Mouse (Mus musculus) embryonic facial prominence, embryonic 15.5 days (tissue): Measurements from ENCODE around the gene Capg. TPM values are rescaled to one million over a fixed set of nuclear protein-coding genes. Genes with fewer than 3 reads are reported as not detected.

Source experiments
- ATAC-seq: fragments of 200-750 bp; cut with Nextera tagmentation; 2 replicates; pipeline ENCODE4 v1.8.0; 2017; ENCODE audit warnings: low read depth, moderate TSS enrichment; ENCODE audit not compliant: insufficient number of reproducible peaks, low FRiP score, low TSS enrichment
- H3K27ac ChIP-seq: fragments of 300-500 bp; sonication (generic); replicated peaks from 2 replicates; pipeline ENCODE4 v1.5.1; 2015; ENCODE audit warnings: mild to moderate bottlenecking, inconsistent platforms
- H3K27me3 ChIP-seq: fragments of 300-500 bp; sonication (generic); 2 replicates; pipeline ENCODE4 v1.6.1; 2015; ENCODE audit warnings: inconsistent platforms
- H3K36me3 ChIP-seq: fragments of 300-500 bp; sonication (generic); 2 replicates; pipeline ENCODE4 v1.6.1; 2015; ENCODE audit warnings: mild to moderate bottlenecking, inconsistent platforms
- H3K4me1 ChIP-seq: fragments of 300-500 bp; sonication (generic); 2 replicates; pipeline ENCODE4 v1.6.1; 2015; ENCODE audit warnings: inconsistent platforms
- H3K4me2 ChIP-seq: fragments of 300-500 bp; sonication (generic); replicated peaks from 2 replicates; pipeline ENCODE4 v1.6.1; 2015; ENCODE audit warnings: mild to moderate bottlenecking, inconsistent platforms
- H3K4me3 ChIP-seq: fragments of 300-500 bp; sonication (generic); replicated peaks from 2 replicates; pipeline ENCODE4 v1.5.1; 2015; ENCODE audit warnings: mild to moderate bottlenecking, inconsistent platforms
- H3K9ac ChIP-seq: fragments of 300-500 bp; sonication (generic); 2 replicates; pipeline ENCODE4 v1.6.1; 2015; ENCODE audit warnings: inconsistent platforms
- H3K9me3 ChIP-seq: fragments of 300-500 bp; sonication (generic); replicated peaks from 2 replicates; pipeline ENCODE4 v1.6.1; 2016; ENCODE audit warnings: inconsistent platforms
- WGBS: fragments of 180-500 bp; shearing (Covaris S2); methylation state at CpG from one replicate; pipeline ENCODE4 v1.1.7; 2015; 5-methylcytosine and 5-hydroxymethylcytosine counted together
- polyA plus RNA-seq: library from polyadenylated mRNA; unstranded; fragments of >200 nt; fragmentation: Nextera tagmentation; extraction: Ambion mirVana; gene quantifications from 2 replicates; pipeline ENCODE4 v1.2.1, GENCODE M21; 2015

Gene Capg
- 122 and 132 TPM in 2 replicates for polyA plus RNA-seq

DNA sequence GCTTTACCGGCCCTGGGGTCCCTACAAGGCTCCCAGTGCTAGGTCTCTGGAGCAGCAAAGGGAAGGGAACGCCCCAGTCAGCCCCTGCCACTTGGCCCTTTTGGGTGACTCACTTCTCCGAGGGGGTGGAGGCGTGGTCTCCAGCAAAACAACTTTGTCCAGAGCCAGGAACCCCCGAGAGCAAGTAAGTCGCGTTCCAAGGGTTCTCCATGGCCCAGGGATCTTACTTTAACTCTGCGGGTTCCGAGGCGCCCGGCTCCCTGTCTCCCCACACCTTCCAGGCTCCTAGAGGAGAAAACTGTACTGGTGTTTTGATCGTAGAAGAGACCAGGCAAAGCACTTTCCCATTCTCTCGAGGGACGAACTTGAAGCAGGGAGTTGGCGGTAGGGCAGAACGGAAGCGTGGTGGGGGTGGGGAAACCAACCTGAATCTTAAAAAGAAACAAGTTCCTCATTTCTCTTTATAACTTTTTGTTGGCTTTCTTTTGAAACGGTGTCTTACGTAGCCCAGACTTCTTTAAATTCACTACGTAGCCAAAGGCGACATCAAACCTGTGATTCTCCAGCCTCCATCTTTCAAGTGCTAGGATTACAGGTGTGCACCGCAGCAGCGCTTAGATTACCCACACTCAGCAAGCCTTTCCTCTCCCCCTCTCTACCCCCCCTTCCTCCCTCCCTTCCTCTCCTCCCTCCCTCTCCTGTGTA, at the start of gene Capg:
Gene Capg, plus strand, starts transcription at position 109 of the 705 bp plus-strand sequence.
- WGBS, result 6% methylated on average over 23 of the region's 23 CpGs
- Histone ChIP-seq H3K4me3 (peak within 1 kb of the TSS; percentile 36), H3K9ac (peak within 1 kb of the TSS; percentile 27)

DNA sequence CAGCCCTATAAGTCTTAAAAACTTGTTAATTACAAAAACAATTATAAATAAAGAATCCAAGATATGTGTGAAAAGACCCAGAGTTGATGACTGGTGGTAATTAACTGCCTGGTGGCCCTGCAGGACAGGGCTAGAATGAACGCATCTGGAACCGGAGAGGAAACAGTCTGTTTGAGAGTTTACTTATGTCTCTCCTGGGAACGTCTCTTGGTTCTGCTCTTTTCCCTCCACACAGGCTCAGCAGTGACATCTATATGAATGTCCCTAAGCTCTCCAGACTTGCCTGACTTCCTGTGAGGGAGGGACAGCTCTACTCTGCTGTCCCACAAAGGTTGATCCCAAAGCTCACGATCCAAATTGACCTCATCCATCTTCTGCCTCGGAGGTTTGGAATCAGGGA, 45.2 kb upstream of the Capg start:
- Histone ChIP-seq H3K27ac (no peak overlapping the region), H3K9ac (no peak overlapping the region), H3K4me1 (peaks cover 17% of the 10 kb centered on the region), H3K9me3 (no peaks in the 10 kb centered on the region), H3K4me3 (no peak overlapping the region), H3K4me2 (no peak overlapping the region), H3K36me3 (no peaks in the 10 kb centered on the region), H3K27me3 (no peaks in the 10 kb centered on the region)
- ATAC-seq, result no peak
- 55% methylated on average over 5 of the region's 5 CpGs for WGBS

More for the DNA sequence above, at the start of gene Capg:
- Histone ChIP-seq H3K9me3 (no peaks in the 10 kb centered on the region), H3K4me1 (peaks cover 27% of the 10 kb centered on the region), H3K36me3 (no peaks in the 10 kb centered on the region), H3K27ac (peak within 1 kb of the TSS; percentile 76), H3K27me3 (no peaks in the 10 kb centered on the region), H3K4me2 (peak within 1 kb of the TSS; percentile 46)
- ATAC-seq, result peak; percentile 50; the same call in 1 of the 2 replicates

DNA sequence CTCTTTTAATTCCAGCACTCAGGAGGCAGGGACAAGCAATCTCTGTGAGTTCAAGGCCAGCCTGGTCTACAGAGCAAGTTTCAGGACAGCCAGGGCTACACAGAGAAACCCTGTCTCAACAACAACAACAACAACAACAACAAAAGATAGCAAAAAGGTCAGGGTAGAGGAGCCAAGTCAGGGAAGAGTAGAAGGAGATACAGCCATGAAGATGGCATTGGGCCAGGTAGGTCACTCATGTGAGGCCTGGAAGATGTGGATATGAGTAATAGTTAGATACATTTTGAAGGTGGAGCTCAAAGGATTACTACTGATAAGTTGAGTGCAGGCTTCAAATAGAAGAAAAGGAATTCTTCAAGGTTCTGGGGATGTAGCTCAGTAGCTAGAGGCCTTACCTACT, 40.9 kb upstream of the Capg start:
- Histone ChIP-seq H3K9me3 (no peaks in the 10 kb centered on the region), H3K27ac (no peak overlapping the region), H3K4me1 (peaks cover 7% of the 10 kb centered on the region), H3K9ac (no peak overlapping the region), H3K4me3 (no peak overlapping the region), H3K36me3 (no peaks in the 10 kb centered on the region), H3K27me3 (no peaks in the 10 kb centered on the region), H3K4me2 (no peak overlapping the region)
- ATAC-seq, result no peak

DNA sequence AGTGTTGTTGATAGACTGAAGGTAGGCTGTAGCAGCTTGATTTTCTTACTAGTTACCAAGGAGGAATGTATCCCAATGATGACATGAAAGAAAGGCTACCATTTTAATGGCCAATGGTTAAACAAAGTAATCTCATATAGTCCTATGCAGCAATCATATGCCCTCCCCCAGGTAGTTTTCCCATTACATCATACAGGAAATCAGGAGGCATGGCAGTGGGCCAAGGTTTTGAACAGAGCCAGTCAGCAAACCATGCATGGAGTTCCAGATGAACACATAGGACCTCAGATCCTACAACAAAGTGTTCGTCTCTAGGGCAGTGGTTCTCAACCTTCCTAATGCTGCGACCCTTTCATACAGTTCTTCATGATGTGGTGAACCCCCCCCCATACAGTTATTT, 40.3 kb upstream of the Capg start:
- Histone ChIP-seq H3K27me3 (no peaks in the 10 kb centered on the region), H3K4me1 (peaks cover 12% of the 10 kb centered on the region), H3K4me2 (no peak overlapping the region), H3K9ac (no peak overlapping the region), H3K36me3 (no peaks in the 10 kb centered on the region), H3K9me3 (no peaks in the 10 kb centered on the region), H3K27ac (no peak overlapping the region), H3K4me3 (no peak overlapping the region)
- ATAC-seq, result no peak
- WGBS, result 72% methylated on average over 2 of the region's 2 CpGs

DNA sequence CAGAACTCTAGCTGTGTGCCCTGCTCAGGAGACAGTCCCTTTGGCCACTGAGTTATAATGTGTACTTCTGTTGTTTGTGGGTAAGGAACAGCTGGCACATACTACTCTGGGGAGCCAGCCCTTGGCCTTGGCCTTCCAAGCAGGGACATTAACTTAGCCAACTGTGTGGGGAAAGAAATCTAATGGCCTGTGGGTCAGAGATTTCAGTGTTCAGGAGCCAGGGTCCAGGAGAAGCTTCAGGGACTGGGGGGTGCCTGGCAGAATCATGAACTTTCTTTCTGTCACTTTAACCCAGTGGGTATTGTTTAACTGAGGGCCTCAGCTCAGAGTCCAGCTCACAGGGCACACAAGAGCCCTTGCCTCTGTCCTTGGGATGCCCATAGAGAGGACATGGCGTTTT, 38.1 kb upstream of the Capg start:
- Histone ChIP-seq H3K4me2 (no peak overlapping the region), H3K27ac (no peak overlapping the region), H3K27me3 (no peaks in the 10 kb centered on the region), H3K4me3 (no peak overlapping the region), H3K36me3 (no peaks in the 10 kb centered on the region), H3K9ac (no peak overlapping the region), H3K9me3 (no peaks in the 10 kb centered on the region), H3K4me1 (peaks cover 25% of the 10 kb centered on the region)
- ATAC-seq, result no peak
- WGBS, result 83% methylated on average over 1 of the region's 1 CpGs

DNA sequence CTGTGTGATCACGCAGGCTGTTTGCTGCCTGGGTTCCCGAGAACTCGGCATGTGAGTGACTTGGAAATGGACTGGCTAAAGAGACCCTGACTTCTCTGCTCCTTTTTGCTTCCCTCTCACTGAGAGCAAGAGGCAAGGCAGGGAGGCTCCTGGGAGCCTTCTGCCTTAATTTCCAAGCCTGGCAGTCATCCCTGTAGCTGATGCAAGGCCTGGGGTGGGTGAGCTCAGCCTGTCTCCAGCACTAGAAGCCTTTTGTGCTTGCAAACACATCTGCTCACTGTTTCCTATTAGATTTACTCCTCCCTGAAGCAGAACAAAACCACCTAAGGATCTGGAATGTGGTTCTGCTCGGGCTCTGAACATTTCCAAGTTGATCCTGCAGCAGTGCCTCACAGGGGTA, 35.6 kb upstream of the Capg start:
- WGBS, result 59% methylated on average over 4 of the region's 4 CpGs
- Histone ChIP-seq H3K9ac (no peak overlapping the region), H3K27ac (peak overlapping the region; percentile 74), H3K27me3 (no peaks in the 10 kb centered on the region), H3K9me3 (no peaks in the 10 kb centered on the region), H3K36me3 (no peaks in the 10 kb centered on the region), H3K4me3 (no peak overlapping the region), H3K4me1 (peaks cover 44% of the 10 kb centered on the region), H3K4me2 (no peak overlapping the region)
- ATAC-seq, result no peak

DNA sequence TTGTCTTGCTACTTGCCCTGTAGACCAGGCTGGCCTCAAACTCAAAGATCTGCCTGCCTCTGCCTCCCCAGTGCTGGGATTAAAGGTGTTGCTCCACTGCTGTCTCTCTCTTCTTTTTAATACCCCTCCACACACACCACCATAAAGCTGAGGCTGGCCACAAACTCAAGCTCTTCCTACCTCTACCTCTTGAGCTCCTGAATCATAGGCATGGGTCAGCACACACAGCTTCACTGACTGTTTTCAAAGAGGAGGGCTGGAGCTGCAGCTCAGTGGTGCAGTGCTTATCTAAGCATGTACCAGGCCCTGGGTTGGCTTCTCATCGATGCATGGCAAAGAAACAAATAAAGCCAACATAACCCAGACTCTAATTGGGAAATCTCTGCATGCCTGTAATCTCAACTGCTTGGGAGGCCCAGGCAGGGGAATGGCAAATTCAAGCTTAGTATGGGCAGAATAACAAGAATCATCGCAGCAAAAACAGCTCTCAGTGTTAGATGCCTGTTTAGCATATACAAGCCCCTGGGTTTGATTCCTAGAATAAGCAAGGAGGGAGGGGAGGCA, 34.2 kb upstream of the Capg start:
- H3K9me3 ChIP-seq, result no peaks in the 10 kb centered on the region
- H3K27ac ChIP-seq, result peak overlapping the region; percentile 1; the same call in 1 of the 2 replicates
- 55% methylated on average over 2 of the region's 2 CpGs for WGBS
- ATAC-seq, result no peak
- no peak overlapping the region for H3K4me2 ChIP-seq
- H3K4me3 ChIP-seq, result no peak overlapping the region
- peaks cover 56% of the 10 kb centered on the region for H3K4me1 ChIP-seq
- H3K36me3 ChIP-seq, result no peaks in the 10 kb centered on the region
- no peak overlapping the region for H3K9ac ChIP-seq
- no peaks in the 10 kb centered on the region for H3K27me3 ChIP-seq

DNA sequence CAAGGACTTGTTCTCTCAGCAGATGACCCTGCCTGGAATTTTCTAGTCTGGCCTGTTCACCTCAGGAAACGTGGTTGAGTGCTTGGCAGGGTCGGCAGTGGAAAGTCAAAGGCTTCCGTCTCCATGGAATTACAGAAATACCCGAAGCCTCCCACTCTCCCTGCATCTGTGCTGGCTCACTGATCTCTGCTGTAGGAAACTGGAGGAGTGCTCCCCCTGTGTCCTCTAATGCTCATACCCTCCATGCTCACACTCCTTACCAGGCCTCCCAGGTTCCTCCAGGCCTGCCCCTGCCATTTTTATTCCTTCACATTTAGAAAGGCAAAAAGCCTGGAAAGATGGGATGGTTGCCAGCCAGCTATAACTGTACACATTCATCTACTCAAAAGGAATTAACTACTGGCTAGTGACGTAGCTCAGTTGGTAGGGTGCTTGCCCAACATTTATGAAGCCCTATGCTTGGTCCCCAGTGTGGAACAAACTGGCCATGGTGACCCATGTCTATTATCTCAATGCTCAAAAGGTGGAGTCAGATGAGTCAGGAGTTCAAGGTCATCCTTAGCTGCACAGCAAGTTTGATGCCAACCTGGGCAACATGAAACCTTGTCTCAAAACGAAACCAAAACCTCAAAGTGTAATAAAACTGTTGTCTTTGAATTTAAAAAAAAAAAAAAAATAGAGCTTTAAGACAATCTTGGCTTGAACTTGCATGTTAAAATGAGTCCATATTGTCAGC, 33.3 kb upstream of the Capg start:
- H3K27ac ChIP-seq, result peak overlapping the region; percentile 1
- H3K27me3 ChIP-seq, result no peaks in the 10 kb centered on the region

DNA sequence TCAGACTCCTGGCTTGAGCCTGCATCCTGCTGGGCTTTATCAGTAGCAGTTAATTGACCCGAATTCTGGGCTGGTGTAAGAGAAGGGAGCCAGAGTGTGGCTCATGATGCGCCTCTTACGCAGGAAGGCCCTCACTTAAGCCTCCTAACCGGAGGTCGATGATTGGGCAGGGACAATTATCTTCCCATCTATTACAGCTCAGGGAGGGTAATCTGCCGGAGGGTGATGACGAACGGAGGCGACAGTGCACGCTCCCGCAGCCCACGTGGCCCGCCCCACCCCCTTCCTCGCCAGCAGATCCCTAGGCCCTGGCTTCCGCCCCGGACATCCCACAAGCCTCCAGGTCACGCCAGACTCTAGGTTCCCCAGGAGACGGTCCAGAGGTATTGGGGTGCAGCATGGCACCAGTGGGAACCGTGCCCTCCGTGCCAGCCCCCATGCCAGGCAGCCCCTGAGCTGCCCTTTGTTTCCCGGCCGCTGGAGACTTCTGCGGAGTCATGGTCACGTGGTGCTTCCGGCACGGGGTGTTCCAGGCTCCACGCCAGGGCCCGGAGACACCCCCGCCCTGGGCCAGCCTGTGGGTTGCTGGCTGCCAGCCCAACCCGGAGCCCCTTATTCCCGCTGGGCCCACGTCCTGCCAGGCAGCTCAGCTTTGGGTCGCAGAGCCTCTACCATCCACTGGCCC, 31.7 kb upstream of the Capg start:
- Histone ChIP-seq H3K4me2 (peak overlapping the region; percentile 59), H3K36me3 (no peaks in the 10 kb centered on the region), H3K9me3 (no peaks in the 10 kb centered on the region), H3K4me1 (peaks cover 58% of the 10 kb centered on the region), H3K4me3 (peak overlapping the region; percentile 35), H3K27ac (peak overlapping the region; percentile 79), H3K27me3 (no peaks in the 10 kb centered on the region), H3K9ac (no peak overlapping the region)
- ATAC-seq, result peak; percentile 82
- WGBS, result 6% methylated on average over 33 of the region's 33 CpGs

More for the DNA sequence above, 33.3 kb upstream of the Capg start:
- Histone ChIP-seq H3K4me1 (peaks cover 58% of the 10 kb centered on the region), H3K4me2 (no peak overlapping the region), H3K4me3 (no peak overlapping the region), H3K9me3 (no peaks in the 10 kb centered on the region), H3K36me3 (no peaks in the 10 kb centered on the region), H3K9ac (no peak overlapping the region)
- 56% methylated on average over 6 of the region's 6 CpGs for WGBS
- ATAC-seq, result no peak

DNA sequence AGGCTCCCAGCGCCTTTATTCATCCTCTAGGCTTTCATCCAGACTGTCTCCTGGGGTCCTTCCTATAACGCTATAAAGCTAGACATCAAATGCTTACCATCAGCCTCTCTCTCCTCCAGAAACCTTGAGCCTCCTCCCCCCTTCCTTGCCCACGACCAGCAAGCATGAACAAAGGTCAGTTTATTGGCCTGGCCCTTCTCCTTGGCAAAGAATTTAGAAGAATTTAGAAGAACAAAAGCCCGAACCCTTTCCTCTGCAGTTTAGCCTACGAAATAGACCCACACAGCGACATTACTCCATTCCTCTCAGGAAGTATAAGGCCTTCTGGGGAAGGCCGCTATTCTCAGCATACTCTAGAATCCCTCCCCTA, 31.1 kb upstream of the Capg start:
- ATAC-seq, result no peak
- no peaks in the 10 kb centered on the region for H3K36me3 ChIP-seq
- WGBS, result 48% methylated on average over 7 of the region's 7 CpGs

DNA sequence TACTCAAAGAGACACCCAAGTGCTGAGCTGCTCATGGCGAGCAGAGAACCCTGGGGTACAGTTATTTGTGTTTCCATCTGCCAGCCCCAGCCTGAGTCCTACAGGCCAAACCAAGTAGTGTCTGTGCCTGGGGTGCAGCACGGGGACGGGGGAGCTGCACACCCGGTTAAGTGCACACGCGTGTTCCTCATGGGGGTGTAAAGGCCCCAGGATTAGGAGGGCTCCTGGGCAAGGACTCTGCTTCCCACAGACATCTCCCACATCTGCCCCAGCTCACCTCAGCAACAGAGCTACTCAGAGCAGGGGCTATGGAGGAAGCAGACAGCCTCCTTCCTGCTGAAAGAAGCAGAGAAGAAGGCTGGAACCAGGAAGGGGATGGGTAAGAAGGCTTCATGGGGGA, 28.5 kb upstream of the Capg start:
- H3K4me3 ChIP-seq, result no peak overlapping the region
- ATAC-seq, result no peak
- H3K9me3 ChIP-seq, result no peaks in the 10 kb centered on the region
- no peaks in the 10 kb centered on the region for H3K27me3 ChIP-seq
- no peak overlapping the region for H3K27ac ChIP-seq
- no peaks in the 10 kb centered on the region for H3K36me3 ChIP-seq
- peaks cover 56% of the 10 kb centered on the region for H3K4me1 ChIP-seq
- no peak overlapping the region for H3K9ac ChIP-seq
- 89% methylated on average over 6 of the region's 6 CpGs for WGBS
- H3K4me2 ChIP-seq, result no peak overlapping the region

More for the DNA sequence above, 31.1 kb upstream of the Capg start:
- no peaks in the 10 kb centered on the region for H3K27me3 ChIP-seq
- H3K4me3 ChIP-seq, result peak overlapping the region; percentile 35
- H3K27ac ChIP-seq, result peak overlapping the region; percentile 79
- H3K9ac ChIP-seq, result no peak overlapping the region
- H3K9me3 ChIP-seq, result no peaks in the 10 kb centered on the region
- H3K4me1 ChIP-seq, result peaks cover 58% of the 10 kb centered on the region
- H3K4me2 ChIP-seq, result peak overlapping the region; percentile 59
